Mouse (Mus musculus): Measurements from ENCODE around the gene Milr1. TPM values are rescaled to one million over a fixed set of nuclear protein-coding genes. Genes with fewer than 3 reads are reported as not detected.
"Not testable (repeated sequence)": the region's sequence is repeated elsewhere in the genome, so short reads cannot be mapped to it uniquely, and the experiment has no call there.

Gene Milr1
- total RNA-seq (2014; fragmentation: Nextera tagmentation), result 50.5 and 64.3 TPM in 2 replicates
- 72.3 and 85.6 TPM in 2 replicates for total RNA-seq (2017)

GRCm38 (mm10) chr11:106751039-106752018 lies at the start of gene Milr1:
Gene Milr1 (plus strand): TSS chr11:106751226.
- ATAC-seq (replicated peaks; ENCODE audit: poor library complexity, severe bottlenecking), result peak; percentile 79

DNA sequence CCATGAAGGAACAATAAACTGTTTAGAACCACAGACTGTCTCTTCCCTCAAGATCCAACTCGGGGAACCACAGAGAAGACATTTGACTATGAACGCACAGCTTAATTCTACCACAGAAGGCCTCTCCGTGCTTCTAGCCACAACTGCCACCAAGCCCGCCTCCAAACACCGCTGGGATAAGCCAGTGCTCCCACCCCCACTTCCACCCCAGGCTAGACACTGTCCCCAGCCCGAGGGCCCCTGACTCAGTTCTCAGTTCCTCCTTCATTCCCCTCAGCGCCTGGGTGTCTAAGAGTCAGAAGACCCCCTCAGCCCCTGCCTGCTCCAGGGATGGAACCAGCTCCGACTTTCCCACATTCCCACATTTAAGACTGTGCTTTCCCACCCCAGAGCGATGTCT lies 49.4 kb upstream of the Milr1 start:
- peak; percentile 46 for ATAC-seq (replicated peaks; ENCODE audit: poor library complexity, severe bottlenecking)

DNA sequence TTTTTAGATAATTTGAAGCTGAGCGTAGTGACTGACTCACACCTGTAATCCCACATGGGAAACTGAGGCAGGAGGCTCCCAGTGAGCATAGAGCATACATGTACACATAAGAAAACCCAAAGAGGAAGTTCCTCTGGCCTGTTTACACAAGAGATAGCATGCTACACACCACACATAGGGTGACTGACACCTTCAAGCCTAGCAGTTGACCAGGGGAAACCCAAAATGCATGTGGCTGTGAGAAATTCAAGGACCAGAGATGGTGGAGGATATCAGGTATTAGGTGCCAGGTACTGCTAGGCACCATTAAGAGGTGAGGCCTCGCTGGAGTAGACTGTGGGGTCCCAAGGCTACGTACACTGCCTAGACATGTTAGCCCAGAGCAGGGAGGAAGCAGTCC lies 48.4 kb upstream of the Milr1 start:
- ATAC-seq (replicated peaks; ENCODE audit: poor library complexity, severe bottlenecking), result peak; percentile 36

GRCm38 (mm10) chr11:106703931-106704330 lies 47.1 kb upstream of the Milr1 start:
- no peak for ATAC-seq (replicated peaks; ENCODE audit: poor library complexity, severe bottlenecking)

DNA sequence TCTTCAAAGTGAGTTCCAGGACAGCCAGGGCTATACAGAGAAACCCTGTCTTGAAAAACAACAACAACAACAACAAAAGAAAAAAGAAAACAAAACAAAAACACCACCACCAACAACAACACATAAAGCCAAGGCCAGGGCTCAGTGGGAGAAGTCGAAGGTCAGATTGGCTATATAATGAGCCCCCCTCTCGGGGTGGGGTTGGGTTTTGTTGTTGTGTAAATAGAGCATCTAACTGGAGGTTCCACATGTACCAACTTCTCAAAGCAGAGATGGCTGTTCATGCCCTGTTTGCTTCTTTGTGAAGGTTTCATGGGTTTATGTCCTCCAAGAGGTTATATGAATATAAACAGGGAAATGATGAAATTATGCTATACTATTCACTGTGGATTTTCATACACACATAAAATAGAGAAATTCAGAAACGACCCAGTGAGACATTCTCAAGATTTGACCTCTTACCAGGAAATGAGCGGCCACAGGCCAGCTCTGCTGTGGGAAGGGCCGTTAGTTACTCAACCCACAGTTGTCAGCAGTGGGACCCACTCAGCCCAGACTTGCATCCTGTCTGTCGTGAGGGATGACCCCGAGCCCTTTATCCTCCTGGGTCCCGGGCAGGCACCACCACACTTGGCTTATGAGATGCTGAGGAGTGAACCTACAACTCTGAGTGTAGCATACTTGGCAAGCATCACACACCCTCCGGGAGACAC lies 46.5 kb upstream of the Milr1 start:
- peak; percentile 63 for ATAC-seq (replicated peaks; ENCODE audit: poor library complexity, severe bottlenecking)

GRCm38 (mm10) chr11:106706212-106706611 lies 44.8 kb upstream of the Milr1 start:
- ATAC-seq (replicated peaks; ENCODE audit: poor library complexity, severe bottlenecking), result no peak

DNA sequence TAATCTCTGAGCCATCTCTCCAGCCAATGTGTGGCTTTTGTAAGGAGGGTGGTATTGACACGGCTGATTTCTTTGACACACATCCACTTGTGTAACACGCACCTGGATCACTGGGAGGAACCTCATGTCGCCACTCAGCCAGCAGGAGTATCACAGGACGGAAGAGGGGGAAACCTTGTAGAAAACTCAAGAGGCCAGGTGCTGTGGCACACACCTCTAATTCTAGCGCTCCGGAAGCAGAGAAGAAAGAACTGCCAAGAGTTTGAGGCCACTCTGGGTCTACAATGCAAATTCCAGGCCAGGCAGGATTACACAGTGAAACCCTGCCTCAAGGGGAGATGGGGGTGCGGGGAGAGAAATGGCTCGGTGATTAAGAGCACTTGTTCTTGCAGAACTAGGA lies 43.9 kb upstream of the Milr1 start:
- ATAC-seq (replicated peaks; ENCODE audit: poor library complexity, severe bottlenecking), result no peak

DNA sequence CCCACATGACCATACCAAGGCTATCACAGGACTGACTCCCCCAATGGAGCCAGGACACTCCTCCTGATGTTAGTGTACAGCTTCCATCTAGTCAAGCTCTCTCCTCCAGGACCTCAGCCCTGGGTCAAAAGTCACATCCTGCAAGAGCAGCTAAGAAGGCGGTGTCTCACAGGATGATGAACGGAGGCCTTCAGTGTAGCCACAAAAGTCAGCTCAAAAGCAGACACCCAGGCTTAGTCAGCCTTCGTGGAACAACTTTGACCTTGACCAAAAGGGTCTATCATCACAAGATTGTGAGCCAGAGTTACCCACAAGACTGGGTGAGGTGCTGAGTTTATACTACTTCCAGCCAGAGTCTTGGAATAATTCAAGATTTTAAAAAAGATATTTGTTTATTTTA lies 43.2 kb upstream of the Milr1 start:
- ATAC-seq (replicated peaks; ENCODE audit: poor library complexity, severe bottlenecking), result no peak

DNA sequence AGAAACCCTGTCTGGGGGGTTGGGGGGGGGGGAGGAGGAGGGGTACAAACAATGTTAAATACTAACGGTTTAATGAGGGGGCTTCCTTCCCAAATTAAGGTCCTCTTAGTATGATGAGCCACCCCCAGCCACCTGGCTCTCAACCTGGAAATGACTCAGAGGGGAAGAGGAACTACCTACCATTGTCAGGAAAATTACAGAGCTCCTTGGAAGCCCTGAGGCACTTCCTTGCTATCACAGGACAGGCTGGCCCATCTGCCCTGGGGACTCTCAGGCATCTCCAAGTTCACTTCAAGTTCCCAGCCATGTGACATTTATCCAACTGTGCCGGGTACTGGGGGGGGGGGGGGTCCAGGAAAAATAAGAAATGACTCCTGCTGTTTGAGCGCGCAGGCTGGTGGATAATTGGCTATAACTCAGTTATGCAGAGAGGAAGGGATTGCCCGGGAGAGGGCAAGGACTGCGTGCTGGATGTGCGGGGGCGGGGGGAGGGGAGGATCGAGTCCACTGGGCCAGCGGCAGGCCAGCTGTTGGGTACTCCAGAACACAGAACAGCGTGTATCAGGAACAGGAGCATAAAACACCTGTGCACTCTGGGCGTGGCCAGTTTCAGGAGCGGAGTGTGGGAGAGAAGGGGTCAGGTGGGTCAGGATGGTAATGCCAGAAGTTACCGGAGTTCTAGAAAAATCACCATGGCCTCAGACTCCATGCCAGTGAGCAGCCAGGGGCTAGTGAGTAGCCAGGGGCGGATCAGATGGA lies 41.6 kb upstream of the Milr1 start:
- peak; percentile 26; the same call in 1 of the 2 replicates for ATAC-seq (replicated peaks; ENCODE audit: poor library complexity, severe bottlenecking)

GRCm38 (mm10) chr11:106710789-106711188 lies 40.2 kb upstream of the Milr1 start:
- ATAC-seq (replicated peaks; ENCODE audit: poor library complexity, severe bottlenecking), result no peak

DNA sequence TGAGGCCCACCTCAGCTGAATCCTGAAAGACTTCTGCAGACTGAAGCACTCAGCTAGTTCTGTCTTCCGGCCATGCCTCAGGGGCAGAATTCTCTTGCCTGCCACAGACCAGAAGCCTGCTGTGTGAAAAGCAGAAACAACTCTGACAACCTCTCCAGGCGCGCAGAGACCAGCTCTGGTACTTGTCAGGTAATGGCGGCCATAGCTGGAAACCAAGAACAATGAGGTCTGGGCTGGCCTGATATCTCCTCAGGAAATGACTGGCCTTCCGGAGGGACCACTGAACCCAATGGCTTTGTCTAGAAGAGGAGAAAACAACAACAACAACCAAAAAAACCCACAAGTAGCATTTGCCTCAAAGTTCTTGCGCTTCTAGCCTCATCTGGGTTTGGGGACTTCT lies 36.0 kb upstream of the Milr1 start:
- ATAC-seq (replicated peaks; ENCODE audit: poor library complexity, severe bottlenecking), result no peak; the same call in 1 of the 2 replicates

DNA sequence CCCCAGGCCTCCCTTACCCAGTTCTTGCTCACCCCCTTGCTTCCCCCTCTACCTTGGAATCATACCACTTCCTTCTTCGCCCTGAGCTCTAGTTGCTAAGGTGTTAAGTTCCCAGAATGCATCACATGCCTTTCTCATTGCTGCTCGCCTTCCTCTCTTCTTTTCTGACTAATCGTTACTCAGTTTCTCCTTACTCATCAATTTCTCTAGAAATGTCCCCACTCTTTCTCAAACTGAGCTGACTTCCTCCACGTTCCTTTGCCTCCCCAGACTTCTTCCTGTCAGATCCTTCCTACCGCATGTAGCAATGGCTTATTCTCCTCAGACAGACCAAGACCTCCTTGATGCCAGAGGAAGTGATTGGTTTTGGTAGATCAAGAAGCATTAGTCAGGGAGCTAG lies 34.5 kb upstream of the Milr1 start:
- ATAC-seq (replicated peaks; ENCODE audit: poor library complexity, severe bottlenecking), result peak; percentile 69

DNA sequence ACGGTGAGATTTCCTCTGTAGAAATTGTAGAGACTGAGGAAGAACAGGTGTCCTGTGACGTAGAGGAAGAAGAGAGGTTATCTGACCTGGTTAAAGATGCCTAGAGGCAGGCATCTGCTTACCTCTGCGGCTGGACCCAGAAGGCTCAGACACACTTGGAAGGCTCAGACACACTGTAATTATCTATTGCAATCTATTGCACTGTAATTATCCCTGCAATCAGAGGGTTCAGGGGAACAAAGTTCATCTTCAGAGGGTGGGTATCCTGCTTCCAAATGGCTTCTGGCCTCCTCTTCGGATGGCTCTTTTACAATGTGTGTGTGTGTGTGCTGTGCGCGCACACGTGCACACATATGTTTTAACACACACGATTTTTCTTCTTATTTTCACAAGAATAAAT lies 30.6 kb upstream of the Milr1 start:
- no peak for ATAC-seq (replicated peaks; ENCODE audit: poor library complexity, severe bottlenecking)

DNA sequence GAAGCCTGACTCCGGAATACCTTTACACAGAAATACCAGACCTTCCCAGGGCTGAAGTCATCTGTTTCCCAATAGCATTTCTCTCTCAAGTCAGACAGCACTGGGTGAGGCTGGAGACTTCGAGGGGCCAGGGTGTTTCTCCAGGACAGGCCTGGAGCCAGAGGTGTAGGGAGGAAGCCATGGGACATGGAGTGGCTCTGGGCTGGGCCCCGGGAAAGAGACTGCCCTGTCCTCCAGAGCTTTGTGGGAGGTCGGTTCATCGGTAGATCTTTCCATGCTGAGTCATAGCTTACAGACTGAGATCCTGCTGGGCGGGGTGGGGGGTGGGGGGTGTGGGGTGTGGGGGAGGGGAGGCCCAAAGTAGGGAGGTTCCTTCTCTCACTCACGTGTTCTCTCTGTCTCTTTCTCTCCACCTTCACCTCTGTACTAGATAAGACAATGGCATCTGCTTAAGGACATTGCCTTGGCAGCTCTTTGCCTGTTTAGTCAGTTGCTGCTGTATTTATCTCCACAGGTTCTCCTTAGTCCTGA lies 28.1 kb upstream of the Milr1 start:
- ATAC-seq (replicated peaks; ENCODE audit: poor library complexity, severe bottlenecking), result peak; percentile 55

GRCm38 (mm10) chr11:106723611-106724125 lies 27.4 kb upstream of the Milr1 start:
- no peak for ATAC-seq (replicated peaks; ENCODE audit: poor library complexity, severe bottlenecking)

GRCm38 (mm10) chr11:106724176-106724915 lies 26.7 kb upstream of the Milr1 start:
- ATAC-seq (replicated peaks; ENCODE audit: poor library complexity, severe bottlenecking), result no peak

DNA sequence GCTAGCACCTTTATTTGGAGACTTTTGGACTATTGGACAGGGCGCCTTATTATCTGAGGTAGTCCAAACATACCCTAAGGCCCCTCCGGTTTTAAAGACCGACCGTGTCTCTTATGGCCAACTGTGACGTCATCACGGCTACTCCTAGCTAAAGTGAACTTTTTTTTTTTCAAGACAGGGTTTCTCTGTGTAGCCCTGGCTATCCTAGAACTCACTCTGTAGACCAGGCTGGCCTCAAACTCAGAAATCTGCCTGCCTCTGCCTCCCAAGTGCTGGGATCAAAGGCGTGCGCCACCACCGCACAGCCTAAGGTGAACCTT lies 26.1 kb upstream of the Milr1 start:
- not testable (repeated sequence) for ATAC-seq (replicated peaks; ENCODE audit: poor library complexity, severe bottlenecking)

DNA sequence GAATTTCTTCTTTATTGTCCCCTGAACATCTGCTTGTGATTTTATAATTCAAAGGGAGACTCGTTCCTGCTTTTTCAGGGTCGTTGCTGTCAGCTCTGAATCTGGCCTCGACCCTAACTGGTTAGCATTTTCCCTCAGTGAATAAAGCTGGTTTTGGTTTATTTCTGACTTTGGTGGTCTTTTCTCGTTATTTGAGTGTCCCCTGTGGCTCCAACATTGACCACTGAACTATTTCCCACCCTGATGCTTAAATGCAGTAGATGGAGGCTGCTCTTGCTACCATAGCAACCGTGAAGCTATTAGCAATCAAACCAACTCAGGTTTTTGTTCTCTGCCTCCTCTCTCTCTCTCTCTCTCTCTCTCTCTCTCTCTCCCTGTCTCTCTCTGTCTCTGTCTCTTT lies 23.1 kb upstream of the Milr1 start:
- no peak for ATAC-seq (replicated peaks; ENCODE audit: poor library complexity, severe bottlenecking)

Data from granulocyte monocyte progenitor cell, adult 5-6 weeks (primary cell).